Mouse (Mus musculus) neural tube, embryonic 13.5 days (tissue): Measurements from ENCODE around the gene Fdx1l. TPM values are rescaled to one million over a fixed set of nuclear protein-coding genes. Genes with fewer than 3 reads are reported as not detected.
"Not testable (repeated sequence)": the region's sequence is repeated elsewhere in the genome, so short reads cannot be mapped to it uniquely, and the experiment has no call there.

Experiments
- ATAC-seq: fragments of 200-750 bp; cut with Nextera tagmentation; 2 replicates; pipeline ENCODE4 v1.8.0; 2017; ENCODE audit warnings: low read depth, mild to moderate bottlenecking, moderate TSS enrichment, moderate library complexity
- H3K27ac ChIP-seq: fragments of 300-500 bp; sonication (generic); replicated peaks from 2 replicates; pipeline ENCODE4 v1.5.1; 2015; ENCODE audit warnings: moderate library complexity, mild to moderate bottlenecking, inconsistent platforms
- H3K27me3 ChIP-seq: fragments of 300-500 bp; sonication (generic); 2 replicates; pipeline ENCODE4 v1.6.1; 2015; ENCODE audit warnings: mild to moderate bottlenecking, inconsistent platforms
- H3K36me3 ChIP-seq: fragments of 300-500 bp; sonication (generic); 2 replicates; pipeline ENCODE4 v1.6.1; 2015; ENCODE audit warnings: mild to moderate bottlenecking, inconsistent platforms
- H3K4me1 ChIP-seq: fragments of 300-500 bp; sonication (generic); replicated peaks from 2 replicates; pipeline ENCODE4 v1.6.1; 2015; ENCODE audit warnings: inconsistent platforms
- H3K4me2 ChIP-seq: fragments of 300-500 bp; sonication (generic); 2 replicates; pipeline ENCODE4 v1.6.1; 2015; ENCODE audit warnings: inconsistent platforms, mild to moderate bottlenecking, moderate library complexity
- H3K4me3 ChIP-seq: fragments of 300-500 bp; sonication (generic); 2 replicates; pipeline ENCODE4 v1.5.1; 2015; ENCODE audit warnings: mild to moderate bottlenecking, inconsistent platforms
- H3K9ac ChIP-seq: fragments of 300-500 bp; sonication (generic); 2 replicates; pipeline ENCODE4 v1.6.1; 2015; ENCODE audit warnings: moderate library complexity, mild to moderate bottlenecking, inconsistent platforms
- H3K9me3 ChIP-seq: fragments of 300-500 bp; sonication (generic); 2 replicates; pipeline ENCODE4 v1.6.1; 2016; ENCODE audit warnings: inconsistent platforms
- WGBS: fragments of 180-500 bp; shearing (Covaris S2); methylation state at CpG from one replicate; pipeline ENCODE4 v1.1.7; 2015; 5-methylcytosine and 5-hydroxymethylcytosine counted together
- polyA plus RNA-seq: library from polyadenylated mRNA; unstranded; fragments of >200 nt; fragmentation: Nextera tagmentation; extraction: Ambion mirVana; gene quantifications from 2 replicates; pipeline ENCODE4 v1.2.1, GENCODE M21; 2015

Gene Fdx1l
- polyA plus RNA-seq, 1 experiment from 2014 or later = 60.2 TPM

DNA sequence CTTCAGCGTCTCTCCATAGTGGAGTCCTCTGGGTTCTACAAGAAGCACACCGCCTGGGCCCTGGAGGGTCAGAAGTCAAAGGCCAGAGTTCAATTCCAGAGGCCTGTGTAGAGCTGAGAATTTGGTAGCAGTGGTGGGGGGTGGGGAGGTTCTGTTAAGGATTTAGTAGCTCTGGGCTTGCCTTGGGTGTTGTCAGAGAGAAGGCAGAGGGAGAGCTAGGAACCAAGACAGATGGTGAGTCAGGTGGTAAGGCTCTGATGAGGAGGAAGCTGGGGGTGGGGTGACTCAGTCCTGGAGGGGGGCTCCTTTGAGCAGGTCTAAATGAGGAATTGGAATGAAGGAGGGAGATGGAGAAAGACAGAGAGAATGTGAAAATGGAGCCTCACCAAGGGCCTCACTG lies 10.5 kb downstream of the Fdx1l start:
- Histone ChIP-seq H3K4me1 (no peaks in the 10 kb centered on the region), H3K27me3 (no peaks in the 10 kb centered on the region), H3K9me3 (no peaks in the 10 kb centered on the region), H3K9ac (no peak overlapping the region), H3K36me3 (peaks cover 50% of the 10 kb centered on the region), H3K27ac (no peak overlapping the region), H3K4me2 (no peak overlapping the region), H3K4me3 (no peak overlapping the region)
- no peak for ATAC-seq
- 88% methylated on average over 2 of the region's 2 CpGs for whole genome bisulfite sequencing

DNA sequence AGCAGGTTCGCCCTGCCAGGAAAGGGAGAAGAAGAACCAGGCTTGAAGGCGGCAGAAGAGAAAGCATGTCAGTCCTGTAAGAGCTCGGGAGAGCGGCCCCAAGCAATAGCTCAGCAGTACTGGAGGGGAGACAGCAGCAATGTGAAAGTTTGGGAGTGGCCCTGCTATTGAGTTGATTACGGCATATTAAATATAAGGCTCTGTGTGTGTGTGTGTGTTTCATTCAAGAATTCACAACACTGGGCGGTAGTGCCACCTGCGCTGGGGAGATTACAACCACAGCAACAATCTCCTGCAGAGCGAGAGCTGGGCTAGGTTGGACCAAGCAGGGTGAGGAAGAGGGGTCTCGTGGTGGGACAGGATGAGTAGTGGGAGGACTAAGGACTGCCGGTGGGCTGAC lies 21.8 kb downstream of the Fdx1l start:
- WGBS = 68% methylated on average over 10 of the region's 10 CpGs
- H3K4me2 ChIP-seq = no peak overlapping the region
- no peak for ATAC-seq

DNA sequence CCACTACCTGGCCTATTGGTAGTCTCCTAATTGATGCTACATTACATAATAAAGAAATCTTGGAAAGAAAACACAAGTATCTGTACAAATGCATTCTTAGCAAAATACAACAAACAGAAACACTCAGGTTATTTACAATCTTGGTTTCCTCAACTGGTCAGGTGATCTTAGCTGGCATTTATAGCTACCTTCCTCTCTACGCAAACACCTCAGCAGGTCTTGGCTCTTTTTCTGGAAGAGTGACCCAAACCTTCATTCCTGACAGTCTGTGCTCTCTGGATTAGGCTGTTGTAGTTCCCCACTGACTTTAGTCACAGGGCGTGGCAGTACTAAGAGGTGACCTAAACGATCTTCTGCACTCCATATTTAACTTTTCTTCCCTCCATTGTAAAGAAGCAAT lies 28.2 kb downstream of the Fdx1l start:
- Histone ChIP-seq H3K4me1 (no peaks in the 10 kb centered on the region), H3K4me2 (no peak overlapping the region), H3K4me3 (no peak overlapping the region), H3K36me3 (no peaks in the 10 kb centered on the region), H3K9ac (no peak overlapping the region), H3K9me3 (no peaks in the 10 kb centered on the region), H3K27ac (no peak overlapping the region), H3K27me3 (peaks cover 8% of the 10 kb centered on the region)
- ATAC-seq = no peak
- WGBS = 83% methylated on average over 3 of the region's 3 CpGs

More for the DNA sequence above, 21.8 kb downstream of the Fdx1l start:
- H3K36me3 ChIP-seq = no peaks in the 10 kb centered on the region
- no peaks in the 10 kb centered on the region for H3K4me1 ChIP-seq
- no peaks in the 10 kb centered on the region for H3K9me3 ChIP-seq
- 0 out of 2 replicates have a peak, but pooled peaks cover 4% of the 10 kb centered on the region for H3K27me3 ChIP-seq
- H3K4me3 ChIP-seq = no peak overlapping the region
- H3K27ac ChIP-seq = no peak overlapping the region
- no peak overlapping the region for H3K9ac ChIP-seq

DNA sequence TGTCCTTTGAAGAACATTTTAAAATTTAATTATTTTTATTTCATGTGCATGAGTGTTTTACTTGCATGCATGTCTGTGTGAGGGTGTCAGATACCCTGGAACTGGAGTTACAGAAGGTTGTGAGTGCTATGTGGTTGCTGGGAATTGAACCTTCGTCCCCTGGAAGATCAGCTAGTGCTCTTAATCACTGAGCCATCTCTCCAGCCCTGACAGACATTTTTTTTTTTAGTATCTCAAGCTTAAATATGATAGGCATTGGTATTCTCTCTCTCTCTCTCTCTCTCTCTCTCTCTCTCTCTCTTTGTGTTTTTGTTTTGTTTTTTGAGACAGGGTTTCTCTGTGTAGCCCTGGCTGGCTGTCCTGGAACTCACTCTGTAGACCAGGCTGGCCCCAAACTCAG lies 28.6 kb downstream of the Fdx1l start:
- not testable (repeated sequence) for H3K9me3 ChIP-seq, H3K9ac ChIP-seq, H3K4me1 ChIP-seq, H3K36me3 ChIP-seq, H3K27ac ChIP-seq, ATAC-seq, H3K4me2 ChIP-seq, H3K4me3 ChIP-seq
- H3K27me3 ChIP-seq = peaks cover 12% of the 10 kb centered on the region
- WGBS = 38% methylated on average over 1 of the region's 1 CpGs

DNA sequence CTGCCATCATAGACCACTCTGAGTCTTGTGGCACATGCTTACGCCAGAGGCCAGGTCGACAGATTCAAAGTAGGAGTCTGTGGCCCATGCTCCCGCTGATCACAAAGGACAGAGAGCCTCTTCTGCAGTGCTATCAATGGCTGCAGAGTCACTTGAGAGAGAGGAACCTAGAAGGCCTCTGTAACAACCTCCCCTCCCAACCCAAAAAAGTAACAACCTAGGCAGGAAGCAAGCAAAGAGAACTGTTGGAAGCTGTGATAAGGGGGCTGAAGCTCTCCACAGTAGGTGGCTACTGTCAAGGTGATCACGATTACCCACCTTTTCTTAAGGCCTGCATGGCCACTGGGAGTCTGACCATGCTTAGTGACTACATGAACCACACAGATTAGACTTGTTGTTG lies 29.9 kb downstream of the Fdx1l start:
- H3K27ac ChIP-seq = no peak overlapping the region
- peaks cover 24% of the 10 kb centered on the region for H3K27me3 ChIP-seq
- no peak overlapping the region for H3K4me3 ChIP-seq
- no peak overlapping the region for H3K9ac ChIP-seq
- H3K4me2 ChIP-seq = no peak overlapping the region
- WGBS = 83% methylated on average over 4 of the region's 4 CpGs
- H3K4me1 ChIP-seq = 0 out of 2 replicates have a peak, but pooled peaks cover 2% of the 10 kb centered on the region
- no peaks in the 10 kb centered on the region for H3K9me3 ChIP-seq
- H3K36me3 ChIP-seq = no peaks in the 10 kb centered on the region
- no peak for ATAC-seq

DNA sequence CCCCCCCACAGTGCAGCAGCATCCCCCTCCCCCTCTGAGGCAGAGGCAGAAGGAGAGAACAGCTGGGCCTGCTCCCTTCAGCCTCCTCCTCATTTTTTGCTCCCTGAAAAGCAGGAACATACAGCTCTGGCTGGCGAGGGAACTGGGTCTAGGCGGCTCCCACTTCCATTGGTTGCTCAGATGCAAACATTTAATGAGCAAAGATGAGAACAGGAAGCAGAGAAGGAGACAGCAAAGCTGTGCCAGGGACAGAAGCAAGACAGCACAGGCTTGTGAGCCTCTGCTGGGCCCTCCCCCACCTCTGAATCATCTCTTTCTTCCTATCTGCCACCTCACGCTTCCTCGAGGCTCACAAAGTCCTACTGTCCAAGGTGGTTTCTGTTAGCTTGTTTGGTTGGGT lies 32.1 kb downstream of the Fdx1l start:
- H3K27ac ChIP-seq = no peak overlapping the region
- H3K9me3 ChIP-seq = no peaks in the 10 kb centered on the region
- no peak overlapping the region for H3K4me2 ChIP-seq
- H3K4me1 ChIP-seq = peaks cover 21% of the 10 kb centered on the region
- H3K4me3 ChIP-seq = no peak overlapping the region
- no peaks in the 10 kb centered on the region for H3K36me3 ChIP-seq
- no peak overlapping the region for H3K9ac ChIP-seq
- 47% methylated on average over 4 of the region's 4 CpGs for WGBS
- no peak for ATAC-seq
- peaks cover 47% of the 10 kb centered on the region for H3K27me3 ChIP-seq

DNA sequence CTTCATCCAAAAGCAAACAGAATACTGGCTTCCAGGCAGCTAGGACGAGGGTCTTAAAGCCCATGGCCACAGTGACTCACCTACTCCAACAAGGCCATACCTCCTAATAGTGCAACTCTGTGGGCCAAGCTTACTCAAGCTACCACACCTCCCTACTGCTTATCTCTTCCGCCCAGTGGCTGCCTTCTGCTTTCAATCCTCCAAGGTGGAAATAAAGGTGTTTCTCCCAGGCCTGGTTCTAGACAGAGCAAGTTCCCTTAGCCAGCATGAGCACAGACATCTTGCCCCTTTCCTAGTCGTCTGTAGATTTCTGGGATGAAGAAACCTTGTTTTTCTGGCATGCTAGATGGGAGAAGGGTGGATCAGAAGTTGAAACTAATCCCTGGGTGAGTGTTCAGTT lies 33.6 kb downstream of the Fdx1l start:
- H3K27ac ChIP-seq = no peak overlapping the region
- ATAC-seq = no peak
- no peaks in the 10 kb centered on the region for H3K36me3 ChIP-seq
- 79% methylated on average over 3 of the region's 3 CpGs for WGBS
- H3K4me2 ChIP-seq = no peak overlapping the region
- H3K4me3 ChIP-seq = no peak overlapping the region
- peaks cover 62% of the 10 kb centered on the region for H3K27me3 ChIP-seq
- no peaks in the 10 kb centered on the region for H3K9me3 ChIP-seq
- no peak overlapping the region for H3K9ac ChIP-seq
- H3K4me1 ChIP-seq = peaks cover 28% of the 10 kb centered on the region

DNA sequence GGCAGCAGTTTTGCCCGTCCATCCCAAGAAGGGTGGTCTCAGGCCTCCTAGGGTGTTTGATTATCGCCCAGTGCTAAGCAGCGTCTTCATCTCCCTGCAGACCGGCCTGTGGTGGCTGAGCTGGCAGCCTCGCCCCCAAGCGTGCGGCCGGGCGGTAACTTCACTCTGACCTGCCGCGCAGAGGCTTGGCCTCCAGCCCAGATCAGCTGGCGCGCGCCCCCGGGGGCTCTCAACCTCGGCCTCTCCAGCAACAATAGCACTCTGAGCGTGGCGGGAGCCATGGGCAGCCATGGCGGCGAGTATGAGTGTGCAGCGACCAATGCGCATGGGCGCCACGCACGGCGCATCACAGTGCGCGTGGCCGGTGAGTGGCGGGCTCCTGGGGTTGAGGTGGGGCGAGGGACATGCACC lies 35.9 kb downstream of the Fdx1l start:
- no peak overlapping the region for H3K27ac ChIP-seq
- peaks cover 47% of the 10 kb centered on the region for H3K4me1 ChIP-seq
- 2% methylated on average over 31 of the region's 31 CpGs for WGBS
- peak; percentile 62; the same call in 1 of the 2 replicates for ATAC-seq
- peak overlapping the region; percentile 66 for H3K4me2 ChIP-seq
- H3K9ac ChIP-seq = peak overlapping the region; percentile 70
- peaks cover 84% of the 10 kb centered on the region for H3K27me3 ChIP-seq
- no peaks in the 10 kb centered on the region for H3K9me3 ChIP-seq
- H3K36me3 ChIP-seq = no peaks in the 10 kb centered on the region
- H3K4me3 ChIP-seq = peak overlapping the region; percentile 43

DNA sequence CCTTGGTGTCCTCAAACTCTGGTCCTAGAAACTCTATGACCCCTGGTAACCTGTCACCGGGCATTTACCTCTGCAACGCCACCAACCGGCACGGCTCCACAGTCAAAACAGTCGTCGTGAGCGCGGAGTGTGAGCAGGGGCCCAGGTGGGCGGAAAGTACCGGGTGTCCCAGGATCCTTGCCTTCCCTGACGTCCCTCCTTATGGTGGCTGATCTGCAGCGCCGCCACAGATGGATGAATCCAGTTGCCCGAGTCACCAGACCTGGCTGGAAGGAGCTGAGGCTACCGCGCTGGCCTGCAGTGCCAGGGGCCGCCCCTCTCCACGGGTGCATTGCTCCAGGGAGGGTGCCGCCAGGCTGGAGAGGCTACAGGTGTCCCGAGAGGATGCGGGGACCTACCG lies 36.7 kb downstream of the Fdx1l start:
- no peak for ATAC-seq
- H3K4me3 ChIP-seq = peak overlapping the region; percentile 43
- H3K9me3 ChIP-seq = no peaks in the 10 kb centered on the region
- no peaks in the 10 kb centered on the region for H3K36me3 ChIP-seq
- no peak overlapping the region for H3K27ac ChIP-seq
- peaks cover 55% of the 10 kb centered on the region for H3K4me1 ChIP-seq
- under 1% methylated on average over 22 of the region's 22 CpGs for WGBS
- peaks cover 92% of the 10 kb centered on the region for H3K27me3 ChIP-seq
- peak overlapping the region; percentile 66 for H3K4me2 ChIP-seq
- H3K9ac ChIP-seq = peak overlapping the region; percentile 70; the same call in 1 of the 2 replicates

DNA sequence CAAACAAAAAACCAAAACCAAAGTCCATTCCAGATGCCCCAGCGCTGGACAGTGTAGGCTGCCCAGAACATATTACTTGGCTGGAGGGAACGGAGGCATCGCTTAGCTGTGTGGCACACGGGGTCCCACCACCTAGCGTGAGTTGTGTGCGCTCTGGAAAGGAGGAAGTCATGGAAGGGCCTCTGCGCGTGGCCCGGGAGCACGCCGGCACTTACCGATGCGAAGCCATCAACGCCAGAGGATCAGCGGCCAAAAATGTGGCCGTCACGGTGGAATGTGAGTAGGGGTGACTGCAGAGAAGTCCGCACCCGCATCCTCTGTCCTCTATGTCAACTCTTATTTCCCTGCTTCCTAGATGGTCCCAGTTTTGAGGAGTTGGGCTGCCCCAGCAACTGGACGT lies 37.3 kb downstream of the Fdx1l start:
- H3K9ac ChIP-seq = no peak overlapping the region
- H3K4me2 ChIP-seq = peak overlapping the region; percentile 66
- ATAC-seq = no peak
- no peaks in the 10 kb centered on the region for H3K9me3 ChIP-seq
- 7% methylated on average over 20 of the region's 20 CpGs for WGBS
- H3K27ac ChIP-seq = no peak overlapping the region
- H3K4me1 ChIP-seq = peaks cover 60% of the 10 kb centered on the region
- no peaks in the 10 kb centered on the region for H3K36me3 ChIP-seq
- peaks cover 98% of the 10 kb centered on the region for H3K27me3 ChIP-seq
- peak overlapping the region; percentile 43 for H3K4me3 ChIP-seq

DNA sequence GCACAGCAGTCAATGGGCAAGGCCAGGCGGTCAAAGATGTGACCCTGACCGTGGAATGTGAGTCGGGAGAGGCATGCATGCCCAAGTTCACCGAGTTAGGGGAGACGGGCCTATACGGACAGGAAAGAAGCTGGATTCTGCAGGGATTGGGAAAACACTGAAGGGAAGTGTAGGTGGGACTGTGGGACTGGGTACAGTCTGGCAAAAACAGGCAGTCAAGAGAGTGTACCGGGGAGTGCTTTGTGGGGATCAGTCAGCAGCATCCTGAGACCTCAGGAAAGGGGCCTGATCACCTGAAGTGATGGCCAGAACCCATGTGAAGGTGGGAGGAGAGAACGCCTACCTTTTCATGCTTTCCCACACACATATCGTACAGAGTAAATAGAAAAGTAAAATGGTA lies 37.8 kb downstream of the Fdx1l start:
- no peaks in the 10 kb centered on the region for H3K36me3 ChIP-seq
- H3K27ac ChIP-seq = no peak overlapping the region
- H3K4me1 ChIP-seq = peaks cover 64% of the 10 kb centered on the region
- H3K9ac ChIP-seq = no peak overlapping the region
- 0 out of 2 replicates have a peak overlapping the region, but pooled peaks have one; percentile 43 for H3K4me3 ChIP-seq
- H3K4me2 ChIP-seq = 0 out of 2 replicates have a peak overlapping the region, but pooled peaks have one; percentile 13
- H3K27me3 ChIP-seq = peaks cover 99% of the 10 kb centered on the region
- 12% methylated on average over 9 of the region's 9 CpGs for WGBS
- no peaks in the 10 kb centered on the region for H3K9me3 ChIP-seq
- ATAC-seq = no peak

DNA sequence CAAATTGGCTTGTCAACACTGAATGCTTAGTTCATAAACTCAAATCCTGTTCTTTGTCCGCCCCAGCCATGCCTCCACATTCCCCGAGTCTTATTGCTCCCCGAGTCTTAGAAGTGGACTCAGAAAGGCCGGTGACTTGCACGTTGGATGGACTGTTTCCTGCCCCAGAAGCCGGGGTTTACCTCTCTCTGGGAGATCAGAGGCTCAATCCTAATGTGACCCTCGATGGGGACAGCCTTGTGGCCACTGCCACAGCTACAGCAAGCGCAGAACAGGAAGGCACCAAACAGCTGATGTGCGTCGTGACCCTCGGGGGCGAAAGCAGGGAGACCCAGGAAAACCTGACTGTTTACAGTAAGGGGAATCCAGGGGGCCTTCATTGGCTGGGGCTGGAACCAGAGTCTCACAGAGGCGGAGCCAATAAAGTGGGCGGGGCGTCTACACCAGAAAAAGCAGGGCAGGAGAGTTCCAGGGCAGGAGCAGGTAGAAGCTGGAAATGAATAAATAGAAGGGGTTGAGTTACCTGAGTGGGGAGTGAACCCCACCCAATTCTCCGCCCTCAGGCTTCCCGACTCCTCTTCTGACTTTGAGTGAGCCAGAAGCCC lies 38.8 kb downstream of the Fdx1l start:
- H3K36me3 ChIP-seq = no peaks in the 10 kb centered on the region
- ATAC-seq = no peak
- H3K27ac ChIP-seq = no peak overlapping the region
- H3K4me1 ChIP-seq = peaks cover 72% of the 10 kb centered on the region
- no peaks in the 10 kb centered on the region for H3K9me3 ChIP-seq
- peak overlapping the region; percentile 4; the same call in 1 of the 2 replicates for H3K4me3 ChIP-seq
- H3K27me3 ChIP-seq = peaks cover 99% of the 10 kb centered on the region
- H3K4me2 ChIP-seq = no peak overlapping the region
- WGBS = 4% methylated on average over 17 of the region's 17 CpGs
- no peak overlapping the region for H3K9ac ChIP-seq

DNA sequence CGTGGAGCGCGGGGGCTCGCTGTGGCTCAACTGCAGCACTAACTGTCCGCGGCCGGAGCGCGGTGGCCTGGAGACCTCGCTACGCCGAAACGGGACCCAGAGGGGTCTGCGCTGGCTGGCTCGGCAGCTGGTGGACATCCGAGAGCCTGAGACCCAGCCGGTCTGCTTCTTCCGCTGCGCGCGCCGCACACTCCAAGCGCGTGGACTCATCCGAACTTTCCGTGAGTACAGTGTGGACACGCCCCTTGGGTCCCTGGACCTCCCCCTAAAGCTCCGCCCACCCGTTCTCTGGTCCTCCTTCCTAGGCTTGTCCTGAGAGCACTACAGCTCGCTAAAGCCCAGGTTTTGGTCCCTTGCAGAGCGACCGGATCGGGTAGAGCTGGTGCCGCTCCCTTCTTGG lies 40.3 kb downstream of the Fdx1l start:
- Histone ChIP-seq H3K4me1 (peaks cover 74% of the 10 kb centered on the region), H3K4me2 (peak overlapping the region; percentile 75), H3K9ac (peak overlapping the region; percentile 47), H3K9me3 (no peaks in the 10 kb centered on the region), H3K4me3 (peak overlapping the region; percentile 43), H3K27ac (no peak overlapping the region), H3K36me3 (no peaks in the 10 kb centered on the region), H3K27me3 (peaks cover 99% of the 10 kb centered on the region)
- no peak for ATAC-seq
- 1% methylated on average over 34 of the region's 34 CpGs for WGBS
